Mouse (Mus musculus): ENCODE data around the gene Ubac2. TPM values are rescaled to one million over a fixed set of nuclear protein-coding genes. Genes with fewer than 3 reads are reported as not detected.
A peak's percentile ranks its signal among the peaks of the same experiment; 100 is the strongest.

Ubac2 gene
- polyA plus RNA-seq, 1 experiment from 2014 or later, result 67.5 TPM

- WGBS, result 89% methylated on average over 4 of the region's 4 CpGs
- H3K9ac ChIP-seq (ENCODE audit: low read length), result no peak overlapping the region
Observed at GRCm38 (mm10) chr14:121960031-121960430, 81.6 kb downstream of the Ubac2 start.

DNA sequence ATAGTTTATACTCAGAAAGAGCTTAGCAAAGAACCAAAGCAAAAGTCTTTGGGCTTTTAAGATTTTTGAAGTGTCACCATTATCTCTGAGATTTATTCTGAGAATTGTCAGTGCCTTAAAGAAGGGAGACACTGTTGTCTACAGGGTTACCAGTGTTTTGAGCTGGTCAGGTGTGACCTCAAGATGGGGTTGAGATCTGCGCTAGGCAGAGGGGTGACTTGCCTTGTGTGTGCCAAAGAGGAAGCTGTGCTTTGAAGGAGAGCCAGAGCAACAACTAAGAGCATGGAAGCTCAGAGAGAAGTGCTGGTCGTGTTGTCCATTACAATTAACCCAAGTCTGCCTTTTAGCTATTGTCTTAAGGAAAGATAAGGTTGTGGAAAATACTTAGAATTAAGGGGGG, 82.1 kb downstream of the Ubac2 start:
- WGBS, result 88% methylated on average over 2 of the region's 2 CpGs
- no peaks in the 10 kb centered on the region for H3K9me3 ChIP-seq (ENCODE audit: control insufficient read depth, low read length)
- H3K27me3 ChIP-seq (replicated peaks; ENCODE audit: control insufficient read depth, insufficient read depth, low read length), result no peaks in the 10 kb centered on the region
- no peak overlapping the region for H3K4me3 ChIP-seq (ENCODE audit: low read depth, low read length)
- H3K4me2 ChIP-seq (ENCODE audit: low read length), result no peak overlapping the region
- H3K36me3 ChIP-seq (ENCODE audit: control insufficient read depth, insufficient read depth, low read length), result no peaks in the 10 kb centered on the region
- DNase-seq (ENCODE audit: low spot score) (peak; percentile 38), ATAC-seq (replicated peaks; ENCODE audit: low FRiP score, low TSS enrichment, low read depth) (no peak)
- peaks cover 22% of the 10 kb centered on the region for H3K4me1 ChIP-seq (replicated peaks; ENCODE audit: control insufficient read depth, insufficient read depth, low read length)
- H3K9ac ChIP-seq (ENCODE audit: low read length), result no peak overlapping the region
- no peak overlapping the region for H3K27ac ChIP-seq (ENCODE audit: low read depth)

More at GRCm38 (mm10) chr14:121960031-121960430, 81.6 kb downstream of the Ubac2 start:
- H3K4me3 ChIP-seq (ENCODE audit: low read depth, low read length), result no peak overlapping the region
- H3K9me3 ChIP-seq (ENCODE audit: control insufficient read depth, low read length), result no peaks in the 10 kb centered on the region
- ATAC-seq (replicated peaks; ENCODE audit: low FRiP score, low TSS enrichment, low read depth), result no peak
- H3K27me3 ChIP-seq (replicated peaks; ENCODE audit: control insufficient read depth, insufficient read depth, low read length), result no peaks in the 10 kb centered on the region
- H3K27ac ChIP-seq (ENCODE audit: low read depth), result no peak overlapping the region
- DNase-seq (ENCODE audit: low spot score), result no peak
- peaks cover 22% of the 10 kb centered on the region for H3K4me1 ChIP-seq (replicated peaks; ENCODE audit: control insufficient read depth, insufficient read depth, low read length)
- no peak overlapping the region for H3K4me2 ChIP-seq (ENCODE audit: low read length)
- 0 out of 2 replicates have a peak, but pooled peaks cover under 1% of the 10 kb centered on the region for H3K36me3 ChIP-seq (ENCODE audit: control insufficient read depth, insufficient read depth, low read length)

DNA sequence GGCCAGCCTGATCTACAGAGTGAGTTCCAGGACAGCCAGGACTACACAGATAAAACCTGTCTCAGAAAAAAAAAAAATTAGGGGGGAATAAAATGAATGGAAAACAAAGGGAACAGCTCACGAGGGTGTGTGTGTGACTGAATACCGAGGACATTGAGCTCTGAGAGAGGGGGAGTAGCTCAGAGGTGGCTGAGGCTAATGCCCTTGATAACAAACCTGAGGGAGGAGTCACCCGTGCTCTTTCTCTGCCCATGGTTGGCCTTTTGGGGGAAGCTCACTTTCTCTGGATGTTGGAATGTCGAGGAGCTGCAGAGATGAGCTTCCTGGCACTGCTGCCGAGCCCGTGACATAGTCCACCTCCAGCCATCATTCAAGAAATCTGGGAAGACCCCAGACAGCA, 82.6 kb downstream of the Ubac2 start:
- peak overlapping the region; percentile 13; the same call in 1 of the 2 replicates for H3K4me2 ChIP-seq (ENCODE audit: low read length)
- WGBS, result 27% methylated on average over 6 of the region's 6 CpGs
- H3K9ac ChIP-seq (ENCODE audit: low read length), result no peak overlapping the region
- H3K4me3 ChIP-seq (ENCODE audit: low read depth, low read length), result no peak overlapping the region
- no peaks in the 10 kb centered on the region for H3K27me3 ChIP-seq (replicated peaks; ENCODE audit: control insufficient read depth, insufficient read depth, low read length)
- ATAC-seq (replicated peaks; ENCODE audit: low FRiP score, low TSS enrichment, low read depth), result no peak
- no peak overlapping the region for H3K27ac ChIP-seq (ENCODE audit: low read depth)
- no peaks in the 10 kb centered on the region for H3K9me3 ChIP-seq (ENCODE audit: control insufficient read depth, low read length)
- peaks cover 22% of the 10 kb centered on the region for H3K4me1 ChIP-seq (replicated peaks; ENCODE audit: control insufficient read depth, insufficient read depth, low read length)
- peak; percentile 51 for DNase-seq (ENCODE audit: low spot score)
- H3K36me3 ChIP-seq (ENCODE audit: control insufficient read depth, insufficient read depth, low read length), result no peaks in the 10 kb centered on the region

- peaks cover 22% of the 10 kb centered on the region for H3K4me1 ChIP-seq (replicated peaks; ENCODE audit: control insufficient read depth, insufficient read depth, low read length)
- no peak overlapping the region for H3K9ac ChIP-seq (ENCODE audit: low read length)
- no peaks in the 10 kb centered on the region for H3K9me3 ChIP-seq (ENCODE audit: control insufficient read depth, low read length)
- H3K4me3 ChIP-seq (ENCODE audit: low read depth, low read length), result no peak overlapping the region
- H3K27ac ChIP-seq (ENCODE audit: low read depth), result no peak overlapping the region
- no peak for DNase-seq (ENCODE audit: low spot score)
- ATAC-seq (replicated peaks; ENCODE audit: low FRiP score, low TSS enrichment, low read depth), result no peak
- H3K36me3 ChIP-seq (ENCODE audit: control insufficient read depth, insufficient read depth, low read length), result no peaks in the 10 kb centered on the region
- peak overlapping the region; percentile 13; the same call in 1 of the 2 replicates for H3K4me2 ChIP-seq (ENCODE audit: low read length)
- no peaks in the 10 kb centered on the region for H3K27me3 ChIP-seq (replicated peaks; ENCODE audit: control insufficient read depth, insufficient read depth, low read length)
- WGBS, result 48% methylated on average over 12 of the region's 12 CpGs
Observed at GRCm38 (mm10) chr14:121961496-121962127, 83.2 kb downstream of the Ubac2 start.

DNA sequence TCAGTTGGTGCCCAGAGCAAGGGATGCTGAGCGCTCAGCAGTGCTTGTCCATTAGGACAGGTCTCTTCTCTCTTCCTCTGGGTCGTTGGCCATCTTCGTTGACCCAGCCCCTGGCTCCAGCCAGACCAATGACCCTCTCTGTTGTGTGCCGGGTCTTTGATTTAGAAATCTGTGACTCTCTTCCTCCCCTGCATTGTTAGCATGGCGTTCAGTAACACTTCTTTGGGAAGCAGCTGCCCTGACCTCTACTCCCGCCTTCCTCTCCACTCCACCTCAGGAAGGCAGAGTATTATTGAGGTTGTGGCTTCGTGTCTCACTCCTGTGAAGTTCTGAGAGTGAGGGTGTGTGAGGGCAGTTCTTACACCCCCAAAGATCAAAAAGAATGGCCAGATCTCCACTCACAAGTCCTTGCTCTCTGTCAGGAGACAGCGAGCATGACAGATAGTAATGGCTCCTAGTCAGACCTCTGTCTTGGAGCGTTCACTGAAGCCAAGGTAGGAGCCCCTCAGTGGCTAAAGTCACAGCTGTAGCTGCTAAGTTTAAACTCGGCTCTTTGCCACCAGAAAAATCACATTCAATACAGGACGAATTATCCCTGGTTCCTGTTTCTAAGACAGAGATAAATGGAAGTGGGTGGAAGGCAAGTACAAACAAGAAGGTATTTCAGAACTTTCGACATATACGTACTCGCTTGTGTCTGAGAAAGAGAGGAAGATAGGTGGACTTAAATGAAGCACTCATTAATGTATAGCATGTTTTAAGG, 83.9 kb downstream of the Ubac2 start:
- no peak overlapping the region for H3K4me2 ChIP-seq (ENCODE audit: low read length)
- 69% methylated on average over 14 of the region's 14 CpGs for WGBS
- H3K9me3 ChIP-seq (ENCODE audit: control insufficient read depth, low read length), result no peaks in the 10 kb centered on the region
- ATAC-seq (replicated peaks; ENCODE audit: low FRiP score, low TSS enrichment, low read depth) (no peak), DNase-seq (ENCODE audit: low spot score) (peak; percentile 48)
- no peak overlapping the region for H3K9ac ChIP-seq (ENCODE audit: low read length)
- no peaks in the 10 kb centered on the region for H3K36me3 ChIP-seq (ENCODE audit: control insufficient read depth, insufficient read depth, low read length)
- H3K4me1 ChIP-seq (replicated peaks; ENCODE audit: control insufficient read depth, insufficient read depth, low read length), result peaks cover 22% of the 10 kb centered on the region
- H3K4me3 ChIP-seq (ENCODE audit: low read depth, low read length), result no peak overlapping the region
- H3K27me3 ChIP-seq (replicated peaks; ENCODE audit: control insufficient read depth, insufficient read depth, low read length), result no peaks in the 10 kb centered on the region
- no peak overlapping the region for H3K27ac ChIP-seq (ENCODE audit: low read depth)

- H3K4me3 ChIP-seq (ENCODE audit: low read depth, low read length), result peak overlapping the region; percentile 16; the same call in 1 of the 2 replicates
- H3K4me1 ChIP-seq (replicated peaks; ENCODE audit: control insufficient read depth, insufficient read depth, low read length), result peaks cover 26% of the 10 kb centered on the region
- WGBS, result 54% methylated on average over 9 of the region's 9 CpGs
- H3K9ac ChIP-seq (ENCODE audit: low read length), result 0 out of 2 replicates have a peak overlapping the region, but pooled peaks have one; percentile 22
- DNase-seq (ENCODE audit: low spot score) (no peak), ATAC-seq (replicated peaks; ENCODE audit: low FRiP score, low TSS enrichment, low read depth) (0 out of 2 replicates have a peak, but pooled peaks have one; percentile 24)
- peak overlapping the region; percentile 47 for H3K27ac ChIP-seq (ENCODE audit: low read depth)
- no peaks in the 10 kb centered on the region for H3K27me3 ChIP-seq (replicated peaks; ENCODE audit: control insufficient read depth, insufficient read depth, low read length)
- H3K36me3 ChIP-seq (ENCODE audit: control insufficient read depth, insufficient read depth, low read length), result no peaks in the 10 kb centered on the region
- peak overlapping the region; percentile 35 for H3K4me2 ChIP-seq (ENCODE audit: low read length)
- H3K9me3 ChIP-seq (ENCODE audit: control insufficient read depth, low read length), result no peaks in the 10 kb centered on the region
Observed at GRCm38 (mm10) chr14:121963251-121963941, 85.0 kb downstream of the Ubac2 start.

DNA sequence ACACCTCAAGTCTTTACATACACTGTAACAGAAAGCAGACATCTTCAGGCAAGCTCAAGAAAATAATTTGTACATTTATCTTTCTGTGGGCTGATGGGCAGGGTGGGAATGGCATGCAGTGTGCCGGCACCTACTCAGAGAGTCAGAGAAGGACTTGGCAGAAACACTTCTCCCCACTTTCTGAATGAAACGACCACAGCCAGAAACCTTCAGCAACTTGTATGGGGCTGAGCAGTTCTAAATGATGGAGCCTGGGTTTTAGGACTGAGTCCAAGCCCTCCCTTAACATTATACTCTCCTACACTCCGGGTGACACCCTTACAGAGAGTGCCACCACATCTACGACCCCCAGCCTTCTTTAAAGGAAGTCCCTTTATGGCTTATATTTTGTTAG, 85.5 kb downstream of the Ubac2 start:
- Histone ChIP-seq H3K27ac (ENCODE audit: low read depth) (peak overlapping the region; percentile 47), H3K27me3 (replicated peaks; ENCODE audit: control insufficient read depth, insufficient read depth, low read length) (no peaks in the 10 kb centered on the region), H3K4me2 (ENCODE audit: low read length) (peak overlapping the region; percentile 35), H3K36me3 (ENCODE audit: control insufficient read depth, insufficient read depth, low read length) (no peaks in the 10 kb centered on the region), H3K4me3 (ENCODE audit: low read depth, low read length) (peak overlapping the region; percentile 16; the same call in 1 of the 2 replicates), H3K9me3 (ENCODE audit: control insufficient read depth, low read length) (no peaks in the 10 kb centered on the region), H3K9ac (ENCODE audit: low read length) (0 out of 2 replicates have a peak overlapping the region, but pooled peaks have one; percentile 22), H3K4me1 (replicated peaks; ENCODE audit: control insufficient read depth, insufficient read depth, low read length) (peaks cover 26% of the 10 kb centered on the region)
- ATAC-seq (replicated peaks; ENCODE audit: low FRiP score, low TSS enrichment, low read depth), result no peak
- DNase-seq (ENCODE audit: low spot score), result no peak
- WGBS, result 27% methylated on average over 4 of the region's 4 CpGs

- ATAC-seq (replicated peaks; ENCODE audit: low FRiP score, low TSS enrichment, low read depth) (no peak), DNase-seq (ENCODE audit: low spot score) (no peak)
- Histone ChIP-seq H3K27me3 (replicated peaks; ENCODE audit: control insufficient read depth, insufficient read depth, low read length) (no peaks in the 10 kb centered on the region), H3K27ac (ENCODE audit: low read depth) (peak within 1 kb of the TSS; percentile 47; the same call in 1 of the 2 replicates), H3K9me3 (ENCODE audit: control insufficient read depth, low read length) (no peaks in the 10 kb centered on the region), H3K4me1 (replicated peaks; ENCODE audit: control insufficient read depth, insufficient read depth, low read length) (peaks cover 22% of the 10 kb centered on the region), H3K4me3 (ENCODE audit: low read depth, low read length) (peak within 1 kb of the TSS; percentile 16), H3K36me3 (ENCODE audit: control insufficient read depth, insufficient read depth, low read length) (no peaks in the 10 kb centered on the region), H3K9ac (ENCODE audit: low read length) (0 out of 2 replicates have a peak within 1 kb of the TSS, but pooled peaks have one; percentile 22), H3K4me2 (ENCODE audit: low read length) (peak within 1 kb of the TSS; percentile 35)
- 16% methylated on average over 6 of the region's 6 CpGs for WGBS
Observed at GRCm38 (mm10) chr14:121964990-121965389, 86.6 kb downstream of the Ubac2 start, which contains the start of gene Gpr183. Gene Gpr183 (minus strand): TSS chr14:121965195.
